Mouse (Mus musculus) adrenal gland, adult 8-10 months (tissue): Measurements from ENCODE around the gene Gripap1. TPM values are rescaled to one million over a fixed set of nuclear protein-coding genes. Genes with fewer than 3 reads are reported as not detected.

ENCODE experiments used
- DNase-seq: peaks from one replicate; pipeline ENCODE4 v3.0.0; 2022
- microRNA-seq, 2 experiments: library from miRNA; unstranded; fragments of <30 nt; microRNA quantifications; one replicate each; pipeline ENCODE4 v1.2.0; 2022
- total RNA-seq, 4 experiments: library from RNA; stranded (reverse); gene quantifications; 2 replicates each; pipeline ENCODE4 v1.2.4; 2022

Gripap1 gene
- total RNA-seq, 4 experiments from 2014 or later, result 43.8 to 71.8 (median 60.5) TPM

DNA sequence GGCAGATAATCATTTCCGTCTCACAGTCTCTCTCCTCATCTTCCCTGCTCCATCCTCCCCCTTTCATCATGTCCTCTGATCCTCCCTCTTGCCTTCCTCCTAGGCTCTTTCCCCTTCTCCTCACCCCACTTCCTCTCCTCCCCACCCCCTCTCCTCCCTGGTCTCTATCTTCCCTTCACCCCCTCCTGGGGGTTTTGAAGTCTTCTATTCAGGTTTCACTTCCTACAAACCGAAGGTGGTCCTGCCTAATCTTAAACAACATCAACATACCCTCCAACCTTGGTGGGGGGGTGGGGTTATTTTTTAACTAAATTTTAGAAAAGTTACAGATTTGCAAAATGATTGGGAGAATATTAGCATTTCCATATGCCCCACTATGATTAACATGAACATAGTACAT is 78.9 kb downstream of the Gripap1 start:
- DNase-seq, result no peak

DNA sequence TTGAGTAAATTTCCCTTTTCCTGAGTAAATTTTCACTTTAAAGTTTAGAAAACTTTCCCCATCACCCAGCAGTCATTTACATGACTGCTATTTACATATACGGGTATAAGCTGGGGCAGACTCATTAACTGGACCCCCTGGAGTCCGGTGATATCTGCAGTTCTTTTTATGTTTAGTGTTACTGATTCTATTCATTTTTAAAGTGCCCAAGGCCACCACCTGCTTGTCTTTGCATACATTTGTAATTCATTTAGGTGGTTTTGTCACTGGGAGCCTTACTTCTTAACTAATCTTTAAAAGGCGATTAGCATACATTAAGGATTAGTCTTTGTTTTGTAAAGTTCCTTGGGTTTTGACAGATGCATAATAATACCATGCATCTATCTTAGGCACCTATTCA is 80.3 kb downstream of the Gripap1 start:
- DNase-seq, result no peak

Small RNA genes within 50 kb of the gene (microRNA-seq; reads per million reads assigned to microRNA genes)
- gene Mir1198, result 37.1 to 54.3 reads per million in 2 experiments

Other genes starting within 250 kb of the Gripap1 start
- gene Foxp3, start 216.1 kb upstream of the Gripap1 start, total RNA-seq, result not detected
- 10 to 100 TPM in 1 of 4 experiments, 1 to 10 TPM in 3; 4.1 to 10.3 (median 5.8) TPM for gene Ppp1r3f, start 215.5 kb upstream of the Gripap1 start, total RNA-seq
- gene Ccdc22, start 184.2 kb upstream of the Gripap1 start, total RNA-seq, result 10 to 100 TPM; 22.4 to 30.0 (median 27.1) TPM
- not detected for gene Cacna1f, start 182.7 kb upstream of the Gripap1 start, total RNA-seq
- 100 to 1,000 TPM in 1 of 4 experiments, 10 to 100 TPM in 3; 71.5 to 122 (median 80.3) TPM for gene Syp, start 151.3 kb upstream of the Gripap1 start, total RNA-seq
- gene Prickle3, start 132.5 kb upstream of the Gripap1 start, total RNA-seq, result 10 to 100 TPM in 3 of 4 experiments, 1 to 10 TPM in 1; 9.6 to 14.5 (median 12.8) TPM
- gene Plp2, start 118.4 kb upstream of the Gripap1 start, total RNA-seq, result 10 to 100 TPM; 57.7 to 99.2 (median 78.7) TPM
- under 1 TPM; 0.31 to 0.67 (median 0.45) TPM for gene Magix, start 108.5 kb upstream of the Gripap1 start, total RNA-seq
- 10 to 100 TPM; 57.1 to 76.9 (median 64.6) TPM for gene Gpkow, start 92.6 kb upstream of the Gripap1 start, total RNA-seq
- 10 to 100 TPM; 68.5 to 92.2 (median 76.2) TPM for gene Wdr45, start 75.4 kb upstream of the Gripap1 start, total RNA-seq
- gene Gm45208, start 67.5 kb upstream of the Gripap1 start, total RNA-seq, result not detected
- 10 to 100 TPM; 14.4 to 18.2 (median 15.7) TPM for gene Praf2, start 61.3 kb upstream of the Gripap1 start, total RNA-seq
- gene Ccdc120, start 38.9 kb upstream of the Gripap1 start, total RNA-seq, result 1 to 10 TPM; 4.7 to 7.3 (median 5.4) TPM
- gene Tfe3, start 27.2 kb upstream of the Gripap1 start, total RNA-seq, result 10 to 100 TPM; 36.1 to 53.1 (median 44.9) TPM
- 1 to 10 TPM in 3 of 4 experiments, under 1 TPM in 1; 0.81 to 2.1 (median 1.6) TPM for gene Kcnd1, start 32.5 kb downstream of the Gripap1 start, total RNA-seq
- gene Otud5, start 51.6 kb downstream of the Gripap1 start, total RNA-seq, result 10 to 100 TPM; 62.6 to 72.7 (median 69.4) TPM
- 10 to 100 TPM; 10.6 to 12.3 (median 12.2) TPM for gene Pim2, start 88.5 kb downstream of the Gripap1 start, total RNA-seq
- gene Slc35a2, start 94.3 kb downstream of the Gripap1 start, total RNA-seq, result 10 to 100 TPM; 44.4 to 53.4 (median 51.2) TPM
- 100 to 1,000 TPM in 3 of 4 experiments, 10 to 100 TPM in 1; 96.2 to 130 (median 106) TPM for gene Pqbp1, start 109.5 kb downstream of the Gripap1 start, total RNA-seq
- 100 to 1,000 TPM; 110 to 134 (median 131) TPM for gene Timm17b, start 109.6 kb downstream of the Gripap1 start, total RNA-seq
- gene Gm10491, start 118.1 kb downstream of the Gripap1 start, total RNA-seq, result not detected
- not detected for gene Gm10490, start 119.8 kb downstream of the Gripap1 start, total RNA-seq
- gene Pcsk1n, start 130.1 kb downstream of the Gripap1 start, total RNA-seq, result 10 to 100 TPM; 47.2 to 84.3 (median 72.8) TPM
- not detected for gene Eras, start 138.8 kb downstream of the Gripap1 start, total RNA-seq
- 10 to 100 TPM; 14.0 to 36.2 (median 24.5) TPM for gene Hdac6, start 158.1 kb downstream of the Gripap1 start, total RNA-seq
- gene Gata1, start 188.3 kb downstream of the Gripap1 start, total RNA-seq, result 1 to 10 TPM in 2 of 4 experiments, not detected in 2; 1.7 to 2.6 TPM
- not detected for gene Glod5, start 228.7 kb downstream of the Gripap1 start, total RNA-seq